Mouse (Mus musculus) limb, embryonic 11.5 days (tissue): ENCODE measurements around the gene Ifna5. TPM values are rescaled to one million over a fixed set of nuclear protein-coding genes. Genes with fewer than 3 reads are reported as not detected.
"Not testable (repeated sequence)": the region's sequence is repeated elsewhere in the genome, so short reads cannot be mapped to it uniquely, and the experiment has no call there.

Experiments used
- ATAC-seq: fragments of 200-750 bp; cut with Nextera tagmentation; 2 replicates; pipeline ENCODE4 v1.8.0; 2017; ENCODE audit warnings: low read depth; ENCODE audit not compliant: insufficient number of reproducible peaks, low FRiP score, low TSS enrichment
- DNase-seq: peaks from one replicate; pipeline ENCODE4 v3.0.0-alpha.2; 2015; ENCODE audit warnings: low spot score
- H3K27ac ChIP-seq: fragments of 300-500 bp; sonication (generic); replicated peaks from 2 replicates; pipeline ENCODE4 v1.5.1; 2014; ENCODE audit warnings: low read depth, mild to moderate bottlenecking, low read length
- H3K27me3 ChIP-seq: fragments of 300-500 bp; sonication (generic); 2 replicates; pipeline ENCODE4 v1.6.1; 2014; ENCODE audit warnings: mild to moderate bottlenecking, low read length, mixed read lengths; ENCODE audit not compliant: control insufficient read depth, insufficient read depth
- H3K36me3 ChIP-seq: fragments of 300-500 bp; sonication (generic); 2 replicates; pipeline ENCODE4 v1.6.1; 2014; ENCODE audit warnings: mild to moderate bottlenecking, low read length, moderate library complexity, mixed read lengths; ENCODE audit not compliant: control insufficient read depth, insufficient read depth
- H3K4me1 ChIP-seq: fragments of 300-500 bp; sonication (generic); 2 replicates; pipeline ENCODE4 v1.6.1; 2014; ENCODE audit warnings: low read length, mixed read lengths; ENCODE audit not compliant: control insufficient read depth, insufficient read depth
- H3K4me2 ChIP-seq: fragments of 300-500 bp; sonication (generic); 2 replicates; pipeline ENCODE4 v1.6.1; 2014; ENCODE audit warnings: low read depth, mild to moderate bottlenecking, moderate library complexity; ENCODE audit not compliant: severe bottlenecking
- H3K4me3 ChIP-seq: fragments of 300-500 bp; sonication (generic); 2 replicates; pipeline ENCODE4 v1.5.1; 2014; ENCODE audit warnings: low read depth, low read length
- H3K9ac ChIP-seq: fragments of 300-500 bp; sonication (generic); 2 replicates; pipeline ENCODE4 v1.6.1; 2014; ENCODE audit warnings: mild to moderate bottlenecking, low read length
- H3K9me3 ChIP-seq: fragments of 300-500 bp; sonication (generic); 2 replicates; pipeline ENCODE4 v1.6.1; 2016; ENCODE audit warnings: low read length; ENCODE audit not compliant: control insufficient read depth
- WGBS: fragments of 180-500 bp; shearing (Covaris S2); extraction: QIAGEN DNeasy Blood & Tissue Kit; methylation state at CpG from one replicate; pipeline ENCODE4 v1.1.7; 2014; 5-methylcytosine and 5-hydroxymethylcytosine counted together
- polyA plus RNA-seq: library from polyadenylated mRNA; unstranded; fragments of >200 nt; fragmentation: Nextera tagmentation; extraction: Ambion mirVana; gene quantifications from 2 replicates; pipeline ENCODE4 v1.2.1, GENCODE M21; 2014

Ifna5 gene
- polyA plus RNA-seq, 1 experiment from 2014 or later = not detected

- H3K27me3 ChIP-seq, H3K36me3 ChIP-seq, H3K4me1 ChIP-seq, ATAC-seq, DNase-seq, H3K27ac ChIP-seq, H3K4me2 ChIP-seq, H3K9ac ChIP-seq, H3K9me3 ChIP-seq, H3K4me3 ChIP-seq: not testable (repeated sequence)
- no CpG with 5 or more reads among the region's 34 CpGs for WGBS
Measured at GRCm38 (mm10) chr4:88805761-88806160, 29.6 kb upstream of the Ifna5 start.

DNA sequence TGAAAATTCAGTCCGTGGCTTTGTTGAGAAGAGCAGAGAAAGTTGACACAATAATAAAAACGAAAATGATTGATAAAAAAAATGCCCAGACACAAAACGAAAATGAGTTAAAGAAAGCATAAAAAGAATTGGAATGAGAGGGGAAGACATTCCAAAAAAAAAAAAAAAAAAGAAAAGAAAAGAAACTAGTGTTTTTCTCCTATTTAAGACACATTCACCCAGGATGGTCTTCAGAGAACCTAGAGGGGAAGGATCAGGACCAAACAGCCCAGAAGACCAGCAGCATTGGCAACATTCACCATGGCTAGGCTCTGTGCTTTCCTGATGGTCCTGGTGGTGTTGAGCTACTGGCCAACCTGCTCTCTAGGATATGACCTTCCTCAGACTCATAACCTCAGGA lies 19.4 kb upstream of the Ifna5 start, which contains the start of gene Ifna7:
Gene Ifna7 (plus strand): TSS at position 301 of the 400 bp plus-strand sequence.
- Histone ChIP-seq H3K36me3 (no peaks in the 10 kb centered on the region), H3K4me3 (no peak within 1 kb of the TSS), H3K27ac (no peak within 1 kb of the TSS), H3K9me3 (no peaks in the 10 kb centered on the region), H3K27me3 (no peaks in the 10 kb centered on the region), H3K4me2 (no peak within 1 kb of the TSS), H3K4me1 (no peaks in the 10 kb centered on the region), H3K9ac (no peak within 1 kb of the TSS)
- WGBS = 64% methylated on average over 3 of the region's 3 CpGs
- no peak for ATAC-seq
- no peak for DNase-seq

DNA sequence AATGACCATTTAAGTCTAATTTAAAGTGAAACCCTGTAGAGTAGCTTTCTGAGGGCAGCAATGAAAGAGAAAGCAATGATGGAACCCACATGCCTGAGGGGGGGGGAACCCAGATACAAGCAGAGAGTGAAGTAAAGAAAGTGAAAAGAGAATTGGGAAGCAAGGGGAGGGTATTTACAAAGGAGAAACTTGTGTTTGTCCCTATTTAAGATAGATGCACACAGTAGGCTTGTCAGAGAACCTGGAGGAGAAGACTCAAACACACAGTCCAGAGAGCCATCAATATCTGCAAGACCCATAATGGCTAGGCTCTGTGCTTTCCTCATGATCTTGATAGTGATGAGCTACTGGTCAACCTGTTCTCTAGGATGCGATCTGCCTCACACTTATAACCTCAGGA lies 15.7 kb upstream of the Ifna5 start, which contains the start of gene Ifna11:
Gene Ifna11 (plus strand): TSS at position 301 of the 400 bp plus-strand sequence.
- ATAC-seq = no peak
- WGBS = 74% methylated on average over 1 of the region's 1 CpGs
- Histone ChIP-seq H3K9ac (no peak within 1 kb of the TSS), H3K4me3 (no peak within 1 kb of the TSS), H3K9me3 (no peaks in the 10 kb centered on the region), H3K4me1 (no peaks in the 10 kb centered on the region), H3K36me3 (no peaks in the 10 kb centered on the region), H3K27me3 (no peaks in the 10 kb centered on the region), H3K4me2 (no peak within 1 kb of the TSS), H3K27ac (no peak within 1 kb of the TSS)
- DNase-seq = no peak

GRCm38 (mm10) chr4:88822995-88823394 lies 12.3 kb upstream of the Ifna5 start:
- Histone ChIP-seq H3K4me2 (no peak overlapping the region), H3K9me3 (no peaks in the 10 kb centered on the region), H3K9ac (no peak overlapping the region), H3K27ac (no peak overlapping the region), H3K4me1 (no peaks in the 10 kb centered on the region), H3K27me3 (no peaks in the 10 kb centered on the region), H3K36me3 (no peaks in the 10 kb centered on the region), H3K4me3 (no peak overlapping the region)
- no peak for ATAC-seq
- 24% methylated on average over 4 of the region's 4 CpGs for WGBS
- peak; percentile 26 for DNase-seq

GRCm38 (mm10) chr4:88827116-88827515 lies 8.2 kb upstream of the Ifna5 start, which contains the start of gene Ifna6:
TSS of gene Ifna6 (plus strand) at chr4:88827416.
- H3K4me3 ChIP-seq, H3K9me3 ChIP-seq, H3K36me3 ChIP-seq, H3K27ac ChIP-seq, H3K27me3 ChIP-seq, DNase-seq, H3K9ac ChIP-seq, ATAC-seq, H3K4me1 ChIP-seq, H3K4me2 ChIP-seq: not testable (repeated sequence)

DNA sequence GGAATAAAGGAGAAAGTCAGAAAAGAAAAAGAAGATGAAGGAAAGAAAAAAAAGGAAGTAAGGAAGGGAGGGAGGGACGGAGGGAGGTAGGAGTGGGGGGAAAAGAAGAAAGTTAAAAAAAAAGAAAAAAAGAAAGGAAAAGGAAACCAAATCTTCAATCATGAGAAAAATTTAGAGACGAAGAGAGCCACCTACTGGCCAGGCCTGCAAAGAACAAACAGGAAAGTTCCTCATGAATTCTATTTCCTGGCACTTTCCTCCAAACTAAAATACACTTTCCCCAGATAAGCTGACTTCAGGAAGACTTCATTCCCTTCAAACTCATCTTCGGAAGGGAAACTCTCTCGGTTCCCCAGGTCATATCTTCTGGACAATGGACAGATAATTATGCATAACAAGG lies 4.8 kb upstream of the Ifna5 start:
- ATAC-seq = no peak
- DNase-seq = peak; percentile 38

DNA sequence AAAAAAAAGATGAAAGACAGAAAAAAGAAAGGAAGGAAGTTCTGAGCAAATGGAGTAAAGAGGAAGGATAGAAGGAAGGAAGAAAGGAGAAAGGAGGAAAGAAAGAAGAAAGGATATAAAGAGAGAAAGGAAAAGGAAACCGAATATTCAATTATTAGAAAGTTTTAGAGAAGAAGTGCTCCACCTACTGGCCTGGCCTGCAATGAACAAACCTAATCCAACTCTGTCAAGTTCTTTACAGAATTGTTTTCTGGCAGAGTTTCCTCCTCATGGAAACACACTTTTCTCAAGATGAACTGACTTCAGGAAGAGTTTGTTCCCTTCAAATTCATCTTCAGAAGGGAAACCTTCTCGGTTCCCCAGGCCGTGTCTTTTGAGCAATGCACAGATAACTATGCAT lies 3.5 kb downstream of the Ifna5 start:
- ATAC-seq (no peak), DNase-seq (no peak)
- H3K27ac ChIP-seq = no peak overlapping the region
- WGBS = 53% methylated on average over 3 of the region's 3 CpGs
- H3K9ac ChIP-seq = no peak overlapping the region
- no peak overlapping the region for H3K4me3 ChIP-seq
- H3K4me1 ChIP-seq = no peaks in the 10 kb centered on the region
- H3K27me3 ChIP-seq = no peaks in the 10 kb centered on the region
- H3K4me2 ChIP-seq = no peak overlapping the region
- H3K36me3 ChIP-seq = no peaks in the 10 kb centered on the region
- H3K9me3 ChIP-seq = no peaks in the 10 kb centered on the region

More for the DNA sequence above, 4.8 kb upstream of the Ifna5 start:
- H3K4me1 ChIP-seq = no peaks in the 10 kb centered on the region
- no peak overlapping the region for H3K4me2 ChIP-seq
- H3K9me3 ChIP-seq = no peaks in the 10 kb centered on the region
- H3K4me3 ChIP-seq = no peak overlapping the region
- no peaks in the 10 kb centered on the region for H3K36me3 ChIP-seq
- 31% methylated on average over 4 of the region's 4 CpGs for WGBS
- H3K27ac ChIP-seq = no peak overlapping the region
- no peaks in the 10 kb centered on the region for H3K27me3 ChIP-seq
- H3K9ac ChIP-seq = no peak overlapping the region

- no peak overlapping the region for H3K9ac ChIP-seq
- 82% methylated on average over 3 of the region's 3 CpGs for WGBS
- H3K4me1 ChIP-seq = no peaks in the 10 kb centered on the region
- no peaks in the 10 kb centered on the region for H3K9me3 ChIP-seq
- no peaks in the 10 kb centered on the region for H3K27me3 ChIP-seq
- H3K27ac ChIP-seq = no peak overlapping the region
- DNase-seq = no peak
- no peak overlapping the region for H3K4me2 ChIP-seq
- no peak for ATAC-seq
- no peak overlapping the region for H3K4me3 ChIP-seq
- H3K36me3 ChIP-seq = no peaks in the 10 kb centered on the region
Measured at GRCm38 (mm10) chr4:88840058-88840457, 4.7 kb downstream of the Ifna5 start.

DNA sequence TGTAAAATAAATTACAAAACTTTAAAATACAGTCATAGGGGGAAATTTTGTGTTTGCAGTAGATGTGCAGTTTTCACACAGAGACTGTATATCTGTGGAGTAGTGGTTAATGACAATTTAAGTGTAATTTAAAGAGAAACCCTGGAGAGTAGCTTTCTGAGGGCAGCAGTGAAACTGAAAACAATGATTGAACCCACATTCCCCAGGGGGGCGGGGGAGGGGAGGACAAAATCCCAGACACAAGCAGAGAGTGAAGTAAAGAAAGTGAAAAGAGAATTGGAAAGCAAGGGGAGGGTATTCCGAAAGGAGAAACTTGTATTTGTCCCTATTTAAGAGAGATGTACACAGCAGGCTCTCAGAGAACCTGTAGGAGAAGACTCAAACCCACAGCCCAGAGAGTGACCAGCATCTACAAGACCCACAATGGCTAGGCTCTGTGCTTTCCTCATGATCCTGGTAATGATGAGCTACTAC lies 6.2 kb downstream of the Ifna5 start, which contains the start of gene Ifna4:
Gene Ifna4 (plus strand): TSS at position 424 of the 474 bp plus-strand sequence.
- no peak within 1 kb of the TSS for H3K9ac ChIP-seq
- no peaks in the 10 kb centered on the region for H3K4me1 ChIP-seq
- DNase-seq (no peak), ATAC-seq (no peak)
- H3K9me3 ChIP-seq = no peaks in the 10 kb centered on the region
- H3K36me3 ChIP-seq = no peaks in the 10 kb centered on the region
- H3K4me2 ChIP-seq = no peak within 1 kb of the TSS
- 64% methylated on average over 2 of the region's 2 CpGs for WGBS
- H3K27ac ChIP-seq = no peak within 1 kb of the TSS
- no peak within 1 kb of the TSS for H3K4me3 ChIP-seq
- no peaks in the 10 kb centered on the region for H3K27me3 ChIP-seq
